Mouse (Mus musculus) cortical plate, adult 2 months (tissue): ENCODE measurements at regions not wholly inside any gene's neighbourhood (a gene's known extent, or its start where the extent isn't known, plus 50 kb on each side); places are given as distances from the start of the nearest gene placed in this dataset.

Experiments used
- CTCF ChIP-seq: fragments of 200-500 bp; IDR thresholded peaks from 2 replicates; pipeline ENCODE4 v1.5.1; 2011; ENCODE audit warnings: mild to moderate bottlenecking, control low read depth, low read length; ENCODE audit not compliant: insufficient read depth; ENCODE audit errors: extremely low read depth
- POLR2A ChIP-seq: fragments of 200-500 bp; IDR thresholded peaks from 2 replicates; pipeline ENCODE4 v1.6.1; 2011; ENCODE audit warnings: mild to moderate bottlenecking, low read length, control low read depth; ENCODE audit not compliant: insufficient read depth; ENCODE audit errors: extremely low read depth

DNA sequence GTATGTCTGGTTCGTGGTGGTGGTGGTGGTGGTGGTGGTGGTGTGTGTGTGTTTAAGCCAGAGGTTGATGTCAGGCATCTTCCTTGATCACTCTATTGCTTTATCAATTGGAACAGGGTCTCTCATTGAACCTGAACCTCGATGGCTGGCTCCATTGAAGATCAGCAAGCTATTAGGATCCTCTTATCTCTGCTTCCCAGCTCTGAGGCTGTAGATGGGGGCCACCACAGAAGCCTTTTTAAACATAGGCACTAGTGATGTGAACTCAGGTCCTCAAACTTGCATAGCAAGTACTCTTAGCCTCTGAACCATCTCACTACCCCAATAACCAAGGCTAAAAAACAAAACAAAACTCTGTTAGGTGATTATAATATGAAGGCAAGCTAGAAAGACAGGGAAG is 116.6 kb upstream of the Fn1 start:
- TF ChIP-seq CTCF (no peak), POLR2A (no peak)
